Mouse (Mus musculus) left cerebral cortex, postnatal 14 days (tissue): ENCODE measurements at regions not wholly inside any gene's neighbourhood (a gene's known extent, or its start where the extent isn't known, plus 50 kb on each side); places are given as distances from the start of the nearest gene placed in this dataset.
A peak's percentile ranks its signal among the peaks of the same experiment; 100 is the strongest.

Experiments used
- DNase-seq, 2 experiments: peaks; one replicate each; pipeline ENCODE4 v3.0.0; 2021 to 2022; ENCODE audit warnings: low spot score in 2 of 2, mixed read lengths in 1 of 2
- intact Hi-C: fragments of 180-260 bp; cut with DNase I; formaldehyde crosslinking; loops from one replicate; pipeline ENCODE4 v1.15.1; 2025

DNA sequence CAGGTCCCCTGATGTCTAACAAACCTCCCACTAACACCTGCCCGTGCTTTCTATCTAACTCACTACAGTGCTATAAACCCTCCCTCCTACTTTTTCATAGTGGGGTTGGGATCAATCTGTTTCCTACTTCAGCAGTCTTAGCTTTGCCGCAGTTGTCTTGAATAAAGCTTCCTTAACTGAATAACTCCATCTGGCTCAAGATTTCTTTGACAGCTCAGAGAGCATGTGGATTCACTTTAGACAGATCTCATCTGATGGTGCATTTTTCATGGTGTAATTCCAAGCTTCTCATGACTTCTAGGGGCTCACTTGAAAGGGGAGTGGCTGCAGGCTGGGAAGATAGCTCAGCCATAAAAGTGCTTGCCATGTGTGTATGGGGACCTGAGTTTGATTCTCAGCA is 313.2 kb upstream of the Dpyd start:
- DNase-seq = peak; percentile 3 to 20
- intact Hi-C loops = no loop called here

DNA sequence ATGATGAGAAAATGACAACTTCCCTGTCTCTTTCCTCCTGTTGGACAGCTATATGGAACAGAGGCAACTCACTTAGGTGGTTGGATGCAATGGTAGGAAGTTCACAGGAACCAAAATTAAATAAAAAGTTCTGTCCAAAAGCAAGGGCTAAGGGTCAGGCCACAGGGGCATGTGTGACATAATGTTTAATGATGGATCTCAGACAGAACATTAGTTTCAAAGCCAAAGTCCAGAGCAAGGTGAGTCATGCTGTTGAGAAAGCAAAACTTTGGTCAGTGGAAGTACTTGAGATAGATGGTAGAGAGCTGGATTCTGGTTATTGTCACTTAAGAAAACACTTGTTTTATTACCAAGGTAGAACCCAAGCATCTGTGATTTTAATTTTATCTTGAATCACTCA is 286.0 kb upstream of the Dpyd start:
- no peak for DNase-seq
- intact Hi-C loops = no loop called here

DNA sequence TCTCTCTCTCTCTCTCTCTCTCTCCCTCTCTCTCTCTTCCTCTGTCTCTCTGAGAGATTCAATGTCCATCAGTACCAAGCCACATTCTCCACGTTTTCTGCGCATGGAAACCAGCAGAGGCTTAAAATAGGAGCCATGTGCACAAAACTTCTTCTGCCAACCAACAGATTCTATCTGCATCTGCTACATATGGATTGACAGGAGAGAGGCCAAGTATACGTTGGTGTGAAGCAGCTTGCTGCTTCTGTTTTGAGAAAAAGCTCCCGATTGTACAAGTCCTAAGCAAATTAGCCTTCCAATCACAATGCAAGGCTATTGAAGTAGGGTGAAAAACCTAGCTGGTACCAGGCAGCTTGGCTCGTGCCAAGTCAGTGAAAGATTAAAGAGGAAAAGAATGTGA is 283.7 kb upstream of the Dpyd start:
- intact Hi-C loops = no loop called here
- peak; percentile 38 to 58 for DNase-seq

DNA sequence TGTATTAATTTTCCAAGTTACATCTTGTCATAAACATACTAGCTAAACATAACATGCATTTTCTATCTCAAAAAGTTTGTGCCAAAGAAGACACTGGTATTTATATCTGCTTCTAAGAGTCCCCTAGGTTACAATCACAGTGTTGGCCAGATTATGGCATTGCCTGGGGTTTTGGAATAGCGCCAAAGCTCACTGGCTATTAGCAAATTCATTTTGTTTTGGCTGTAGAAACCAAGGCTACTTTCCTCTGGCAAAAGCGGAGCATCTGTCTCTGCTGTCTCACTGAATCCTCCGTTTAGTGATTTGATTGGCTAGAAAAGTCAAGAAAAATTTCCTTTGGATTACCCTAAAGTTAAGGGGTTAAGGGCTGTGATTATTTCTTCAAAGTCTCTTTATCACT is 275.0 kb upstream of the Dpyd start:
- no peak for DNase-seq
- intact Hi-C loops = no loop called here

DNA sequence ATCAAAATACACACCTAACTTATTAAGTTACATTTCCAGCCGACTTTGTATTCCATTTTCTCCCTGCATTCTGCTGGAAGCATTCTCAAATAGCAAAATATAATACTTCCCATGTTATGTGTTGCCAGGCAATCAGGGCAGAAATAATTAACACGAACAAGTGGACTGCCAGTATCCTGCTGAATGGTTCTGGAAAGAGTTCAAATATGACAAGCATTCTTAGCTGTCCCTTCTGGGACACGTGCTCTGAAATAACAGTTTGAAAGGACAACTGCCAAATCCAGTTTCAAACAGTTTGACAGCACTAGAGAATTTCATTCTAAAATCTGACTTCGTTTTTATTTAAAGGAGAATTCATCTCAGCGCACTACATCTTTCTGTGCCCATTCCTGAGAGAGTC is 236.8 kb upstream of the Dpyd start:
- intact Hi-C loops = no loop called here
- no peak for DNase-seq

DNA sequence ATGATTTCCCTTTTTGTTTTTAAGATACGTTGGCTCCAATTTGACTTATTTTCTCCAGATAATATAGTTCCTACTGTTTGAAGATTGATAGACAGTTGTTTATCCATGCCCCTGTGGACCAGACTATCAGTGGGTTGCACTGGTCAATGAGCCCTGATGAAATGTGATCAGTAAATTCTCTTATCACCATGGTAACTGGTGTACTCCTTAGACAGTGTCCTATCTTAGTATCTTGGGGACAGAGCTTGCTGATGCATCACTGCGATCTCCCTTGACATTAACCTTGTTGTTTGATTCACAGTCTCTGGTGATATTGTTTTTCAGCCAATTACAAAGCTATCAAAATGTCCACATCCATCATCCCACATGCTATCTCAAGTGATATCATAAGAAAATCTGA is 233.7 kb upstream of the Dpyd start:
- no peak for DNase-seq
- intact Hi-C loops = no loop called here

DNA sequence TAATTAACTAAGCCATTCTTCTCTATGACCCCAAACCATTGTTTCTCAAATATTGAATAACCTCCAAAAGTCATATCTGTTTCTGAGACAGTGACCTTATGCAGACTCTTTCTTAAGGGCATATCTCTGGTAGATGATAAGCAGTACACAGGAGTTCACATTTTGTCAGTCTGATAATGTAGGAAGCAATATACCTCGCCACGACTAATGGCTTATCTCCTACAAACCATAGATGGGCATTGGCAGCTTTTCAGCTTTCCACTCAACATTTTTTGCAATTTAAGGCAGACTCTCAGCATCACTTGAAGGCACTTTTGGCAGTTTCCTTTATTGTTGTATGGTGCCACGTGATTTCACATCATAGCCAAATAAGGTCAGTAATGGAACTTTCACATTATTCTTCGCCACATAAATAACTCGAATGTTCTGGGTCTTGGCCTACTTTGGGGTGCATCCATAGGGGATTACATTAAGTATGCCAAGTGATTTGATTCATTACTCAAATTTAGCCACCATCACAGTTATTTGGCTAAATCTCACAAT is 232.7 kb upstream of the Dpyd start:
- DNase-seq = no peak
- intact Hi-C loops = no loop called here

DNA sequence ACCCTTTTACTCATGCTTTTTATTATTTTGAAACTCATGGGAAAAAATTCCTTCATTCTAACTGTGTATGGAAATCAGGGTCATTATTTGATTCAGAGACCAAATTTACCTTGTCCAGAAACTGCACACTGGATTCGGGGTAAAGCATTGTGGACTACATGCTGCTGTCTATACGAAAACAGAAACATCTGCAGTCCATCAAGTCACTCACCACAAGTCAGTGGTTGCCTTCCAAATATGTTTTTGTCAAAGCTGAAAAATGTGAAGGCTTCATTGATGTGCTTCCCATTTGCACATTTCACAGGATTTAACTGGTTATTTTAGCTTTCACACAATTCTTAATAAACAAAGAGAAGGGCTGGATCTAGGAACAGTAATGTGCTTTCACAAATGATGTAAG is 230.4 kb upstream of the Dpyd start:
- no peak for DNase-seq
- intact Hi-C loops = no loop called here

DNA sequence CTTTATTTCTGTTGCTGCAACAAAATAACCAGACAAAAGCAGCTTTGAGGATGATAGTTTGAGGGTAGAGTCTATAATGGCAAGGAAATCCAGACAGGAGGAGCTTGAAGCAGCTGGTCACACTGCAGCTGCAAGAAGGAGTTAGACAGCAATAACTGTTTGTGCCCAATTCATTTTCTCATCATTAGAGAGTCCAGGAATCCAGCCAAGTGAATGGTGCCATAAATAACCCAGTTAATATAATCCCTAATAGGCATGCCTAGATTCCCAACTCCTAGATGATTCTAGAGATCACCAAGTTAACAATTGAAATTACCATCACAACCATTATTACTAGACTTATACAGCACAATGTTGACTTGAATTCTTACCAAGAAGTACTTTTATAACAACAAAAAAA is 223.2 kb upstream of the Dpyd start:
- intact Hi-C loops = no loop called here
- no peak for DNase-seq

DNA sequence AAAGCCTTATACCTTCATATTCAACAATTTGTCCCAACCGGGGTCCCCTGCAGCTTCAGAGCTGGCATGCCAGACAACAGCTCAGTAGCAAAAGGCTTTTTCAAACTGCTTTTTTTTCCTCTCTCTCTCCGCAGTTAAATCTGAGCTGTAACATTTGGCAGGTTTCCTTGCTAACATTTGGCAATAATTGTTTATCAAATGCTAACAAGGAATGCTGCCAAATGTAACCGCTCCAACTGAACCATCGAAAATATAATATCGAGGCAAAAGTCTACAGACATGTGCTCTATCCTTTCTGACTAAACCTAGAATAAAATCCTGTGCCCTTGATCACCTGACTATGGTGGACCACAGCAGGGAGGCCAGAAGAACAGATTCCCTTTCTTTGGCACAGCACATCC is 200.2 kb upstream of the Dpyd start:
- peak; percentile 10 to 11 for DNase-seq

More for the DNA sequence above, 200.2 kb upstream of the Dpyd start:
- intact Hi-C loops = no loop called here
